Mouse (Mus musculus): ENCODE measurements around the gene Ptprn.

Ptprn gene

DNA sequence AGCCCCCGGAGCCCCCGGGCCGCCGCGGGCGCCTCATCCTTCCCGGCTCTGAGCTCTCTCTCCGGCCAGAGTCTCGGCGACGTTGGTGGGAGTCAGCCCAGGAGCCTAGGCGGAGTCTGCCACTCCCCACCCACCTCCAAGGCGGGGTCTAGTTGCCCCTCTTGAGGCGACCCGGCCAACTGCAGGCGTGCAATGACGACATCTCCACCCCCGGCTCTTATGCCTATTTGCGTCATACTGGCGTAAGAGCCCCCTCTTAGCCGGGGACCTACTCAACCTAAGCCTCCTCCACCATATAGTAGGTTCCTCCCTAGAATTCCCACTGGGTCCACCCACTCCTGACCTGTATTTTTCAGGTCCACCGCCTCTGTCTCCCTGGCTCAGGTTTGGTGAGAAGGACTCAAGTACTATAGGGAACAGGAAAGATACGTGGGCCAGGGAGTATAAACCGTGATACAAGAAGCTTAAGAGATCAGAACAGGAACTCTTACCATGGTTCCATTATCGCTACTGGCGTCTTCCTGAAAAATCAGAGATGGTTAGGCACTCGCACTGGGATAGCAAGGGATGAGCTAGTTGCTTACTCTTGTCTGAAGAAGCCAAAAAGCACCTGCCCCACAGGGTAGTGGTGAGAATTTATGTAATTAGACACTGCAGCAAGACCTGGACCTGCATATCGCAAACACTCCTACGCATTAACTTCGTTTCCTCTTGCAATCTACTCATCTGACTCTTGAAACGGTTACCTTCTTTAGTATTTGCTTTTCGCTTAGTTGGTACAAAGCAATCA, at the start of gene Ptprn:
Gene Ptprn, minus strand, starts transcription at position 412 of the 790 bp plus-strand sequence.
- no peak for DNase-seq

DNA sequence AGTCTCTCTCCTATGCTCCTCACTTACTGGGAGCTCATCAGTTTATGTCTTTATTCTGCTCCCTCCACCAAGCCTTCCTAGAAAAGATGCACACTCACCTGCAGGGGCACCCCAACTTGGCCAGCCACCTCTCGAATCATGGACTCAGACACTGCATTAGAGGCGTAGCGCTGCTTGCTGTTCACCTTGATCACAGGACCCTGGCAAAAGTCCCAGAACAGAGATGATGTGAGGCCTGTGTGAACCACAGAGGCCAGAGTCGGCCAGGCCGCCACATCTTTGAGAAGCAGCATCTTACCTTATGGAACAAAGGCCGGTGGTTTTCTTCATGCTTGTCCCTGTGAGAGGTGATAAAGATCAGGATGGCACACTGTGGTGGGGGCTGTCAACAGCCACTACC, 47.4 kb upstream of the Ptprn start:
- DNase-seq: no peak

DNA sequence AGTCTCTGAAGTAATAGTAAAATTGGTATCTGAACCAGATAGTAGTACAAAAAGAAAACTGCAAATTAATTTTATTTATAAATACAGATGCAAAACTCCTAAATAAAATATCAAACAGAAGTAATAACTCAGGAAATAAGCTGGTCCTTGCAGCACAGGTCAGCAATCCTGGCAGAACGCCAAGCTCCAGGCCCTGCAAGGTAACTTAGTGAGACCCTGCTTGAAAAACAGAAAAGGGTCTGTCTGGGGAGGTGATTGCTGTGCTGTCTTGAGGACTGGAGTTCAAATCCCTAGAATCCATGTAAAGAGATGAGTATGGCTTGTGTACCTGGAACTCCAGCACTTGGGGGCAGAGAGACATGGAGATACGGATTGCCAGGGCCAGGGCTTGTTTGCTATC, 40.4 kb upstream of the Ptprn start:
- no peak for DNase-seq

DNA sequence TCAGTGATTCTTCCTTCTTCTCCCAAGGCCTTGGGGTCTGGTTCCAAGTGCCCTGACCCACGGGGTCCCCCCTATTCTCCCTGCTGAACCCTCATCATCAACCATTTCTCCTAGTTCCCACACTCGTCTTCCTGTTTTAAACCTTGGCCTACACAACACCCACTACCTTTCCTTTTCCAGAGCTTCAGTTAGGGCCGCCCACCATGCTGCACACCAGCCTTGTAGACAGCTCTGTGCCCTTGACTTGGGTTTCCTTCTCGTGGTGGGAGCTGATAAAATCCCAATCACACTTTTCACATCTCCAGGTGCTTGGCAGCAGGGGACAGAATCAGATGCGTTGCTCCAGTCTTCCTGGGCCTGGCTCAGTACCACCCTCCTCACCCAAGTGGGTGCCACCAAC, 30.0 kb upstream of the Ptprn start:
- DNase-seq: no peak

DNA sequence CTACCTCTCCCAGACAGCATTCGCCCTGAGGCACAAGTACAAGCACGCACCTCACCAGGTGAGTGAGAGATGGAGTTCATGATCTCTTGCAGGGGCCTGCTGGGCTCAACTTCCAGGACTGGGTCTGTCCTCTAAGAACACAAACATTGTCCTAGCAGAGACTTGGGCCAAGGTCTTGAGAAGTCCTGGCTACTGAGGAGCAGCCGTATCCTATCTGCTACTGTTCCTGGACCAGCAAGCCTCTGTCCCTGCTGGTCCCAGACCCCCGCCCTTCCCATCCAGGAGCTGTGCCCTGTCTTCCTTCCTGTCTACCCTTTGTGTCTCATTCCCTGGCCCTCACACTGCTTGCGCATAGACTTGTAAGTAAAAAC, 29.0 kb upstream of the Ptprn start:
- DNase-seq: no peak

DNA sequence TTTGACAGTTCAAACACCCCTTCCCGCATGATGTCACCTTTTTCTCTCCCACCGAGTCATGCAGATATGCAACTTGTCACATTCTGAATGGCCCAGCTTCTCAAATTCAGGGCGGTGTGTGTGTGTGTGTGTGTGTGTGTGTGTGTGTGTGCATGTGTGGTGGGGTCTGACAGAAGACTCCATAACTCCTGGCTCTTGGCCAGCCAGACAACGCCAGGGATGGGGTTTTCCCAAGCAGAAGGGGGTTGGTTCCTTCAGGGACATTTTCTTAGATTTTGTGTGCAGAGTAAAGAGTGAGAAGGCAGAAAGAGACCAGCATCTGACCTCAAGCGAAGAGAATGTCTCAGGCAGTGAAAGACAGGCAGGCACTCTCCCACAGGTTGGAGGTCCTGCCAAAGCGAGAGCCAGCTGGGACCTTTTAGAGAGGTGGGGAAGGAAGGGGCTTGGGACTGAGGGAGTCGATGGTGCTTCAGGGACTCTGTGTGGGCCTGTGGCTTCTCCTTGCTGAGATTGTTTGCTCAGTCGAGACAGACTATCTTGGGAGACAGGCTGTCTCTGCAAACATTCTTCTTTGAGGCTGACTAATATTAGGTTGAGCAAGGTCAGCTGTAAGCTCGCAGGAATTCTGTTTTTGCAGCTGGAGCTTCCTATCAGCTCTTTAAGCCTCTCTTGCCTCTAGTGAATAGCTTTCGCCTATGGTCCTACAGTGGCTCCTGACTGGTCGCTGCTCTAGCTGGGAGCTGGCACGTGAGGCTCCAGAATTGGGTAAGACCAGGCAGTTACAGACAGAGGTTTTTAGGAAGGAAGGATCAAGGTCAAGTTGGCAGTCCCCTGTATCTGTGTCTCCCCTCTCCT, 28.4 kb upstream of the Ptprn start:
- no peak for DNase-seq

DNA sequence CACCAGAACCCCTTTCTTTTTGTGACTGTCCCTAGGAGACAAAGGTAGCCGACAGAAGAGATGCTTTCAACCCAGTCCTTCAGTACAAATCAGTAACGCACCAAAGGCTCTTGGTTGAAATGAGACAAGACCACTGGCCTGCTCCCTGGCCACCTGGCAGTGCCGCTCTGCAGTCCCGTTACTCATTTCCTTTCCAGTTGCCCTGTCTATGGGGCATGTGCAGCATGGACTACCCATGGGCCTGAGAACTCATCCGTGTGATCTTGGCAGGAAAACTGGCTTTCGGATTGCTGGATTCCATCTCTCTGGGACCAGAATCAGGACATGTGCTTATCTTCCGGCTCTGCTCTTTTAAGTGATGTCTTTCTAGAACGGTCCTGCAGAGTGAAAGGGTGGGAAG, 27.0 kb upstream of the Ptprn start:
- DNase-seq: no peak

DNA sequence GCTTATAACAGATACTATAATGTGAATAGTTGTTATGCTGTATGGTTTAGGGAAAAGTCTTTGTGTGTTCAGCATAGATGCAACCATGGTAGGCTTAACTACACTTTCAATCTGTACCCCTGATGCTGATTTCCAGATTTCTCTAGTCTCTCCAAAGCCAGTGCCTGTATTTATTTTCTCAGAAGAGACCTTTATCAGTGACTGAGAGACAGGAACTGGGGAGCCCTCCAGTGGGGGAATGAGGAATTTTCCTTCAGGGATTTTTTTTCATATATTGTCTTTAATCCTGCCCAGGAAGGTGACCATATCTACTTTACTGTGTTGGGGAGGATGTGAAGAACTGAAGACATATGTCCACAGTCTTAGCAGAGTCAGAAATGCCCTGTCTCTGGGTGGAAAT, 26.3 kb upstream of the Ptprn start:
- peak; percentile 14 to 51 for DNase-seq

DNA sequence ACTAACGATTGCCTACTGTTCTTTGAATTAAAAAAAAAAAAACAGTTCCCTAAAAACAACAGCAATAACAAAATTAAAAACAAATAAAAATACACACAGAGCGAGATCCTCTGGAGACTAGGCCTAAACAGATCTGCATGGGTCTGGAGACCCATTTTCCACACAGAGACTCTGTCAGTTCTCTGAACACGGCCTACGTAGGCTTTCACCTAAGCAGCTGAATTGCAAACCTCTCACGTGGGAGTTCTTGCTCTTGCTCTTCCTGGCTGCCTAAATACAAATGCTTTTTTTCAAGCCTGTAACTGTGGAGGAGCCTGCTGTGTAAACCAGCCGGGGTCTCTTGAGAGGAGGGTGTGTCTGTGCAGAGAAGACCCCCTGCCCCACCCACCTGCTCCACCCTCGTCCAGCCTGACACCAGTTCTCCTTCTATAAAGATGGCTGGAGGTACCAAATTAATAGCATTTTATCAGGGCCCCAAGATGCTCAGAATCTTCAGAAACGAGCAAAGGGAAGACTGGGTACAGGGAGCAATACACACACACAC, 25.7 kb upstream of the Ptprn start:
- DNase-seq: no peak

DNA sequence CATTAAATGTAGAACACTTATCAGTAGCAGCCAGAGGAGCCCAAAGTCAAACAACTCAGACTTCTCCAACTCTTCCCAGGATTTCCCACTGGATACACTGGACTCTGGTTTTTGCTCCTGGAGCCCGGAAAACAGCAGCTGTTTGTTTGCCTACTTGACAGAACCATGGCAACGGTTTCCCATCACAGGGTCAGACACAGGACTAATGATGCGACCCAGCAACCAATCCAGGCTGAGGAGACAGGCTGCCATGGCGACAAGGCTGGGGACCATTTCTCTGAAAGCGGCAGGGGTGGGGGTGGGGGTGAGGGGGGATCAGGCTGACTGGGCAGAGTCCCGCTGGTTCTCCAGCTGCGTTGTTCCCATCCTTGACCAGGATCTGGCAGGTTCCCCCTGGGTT, 25.1 kb upstream of the Ptprn start:
- DNase-seq: no peak

DNA sequence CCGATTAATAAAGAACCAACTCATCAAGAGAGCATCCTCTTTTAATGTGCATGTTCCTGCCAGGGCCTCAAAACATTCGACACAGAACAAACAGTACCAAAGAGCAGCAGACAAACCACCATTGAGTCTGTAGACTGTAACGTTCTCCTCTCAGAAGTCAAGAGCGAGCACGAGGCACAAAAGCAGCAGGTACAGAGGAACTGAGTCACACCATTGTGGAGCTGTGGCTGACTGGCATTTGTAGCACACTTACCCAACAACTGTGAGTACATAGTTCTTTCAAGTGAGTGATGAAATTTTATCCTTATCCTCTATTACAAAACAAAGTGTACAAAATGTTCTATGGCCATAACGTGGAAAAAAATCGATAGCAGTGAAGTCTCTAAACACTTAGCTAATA, 20.6 kb upstream of the Ptprn start:
- DNase-seq: no peak

DNA sequence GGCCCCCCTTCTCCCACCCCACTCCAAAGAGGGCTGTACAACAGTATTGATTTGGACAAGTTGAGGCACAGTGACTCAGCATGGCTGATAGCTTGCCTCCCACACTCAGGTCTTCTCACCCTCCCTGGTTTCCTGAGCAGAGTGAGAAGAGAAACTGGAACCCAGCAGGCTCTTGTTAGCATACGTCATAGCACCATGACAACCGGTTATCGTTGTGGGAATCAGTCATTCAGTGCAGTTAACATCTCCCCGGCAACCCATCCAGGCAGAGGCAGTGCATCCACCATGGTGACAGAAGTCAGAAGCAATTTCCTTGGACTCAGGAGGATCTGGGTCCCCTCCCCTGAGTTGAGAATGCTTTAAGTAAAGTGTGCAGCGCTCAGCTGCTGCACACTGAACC, 18.7 kb upstream of the Ptprn start:
- no peak for DNase-seq

DNA sequence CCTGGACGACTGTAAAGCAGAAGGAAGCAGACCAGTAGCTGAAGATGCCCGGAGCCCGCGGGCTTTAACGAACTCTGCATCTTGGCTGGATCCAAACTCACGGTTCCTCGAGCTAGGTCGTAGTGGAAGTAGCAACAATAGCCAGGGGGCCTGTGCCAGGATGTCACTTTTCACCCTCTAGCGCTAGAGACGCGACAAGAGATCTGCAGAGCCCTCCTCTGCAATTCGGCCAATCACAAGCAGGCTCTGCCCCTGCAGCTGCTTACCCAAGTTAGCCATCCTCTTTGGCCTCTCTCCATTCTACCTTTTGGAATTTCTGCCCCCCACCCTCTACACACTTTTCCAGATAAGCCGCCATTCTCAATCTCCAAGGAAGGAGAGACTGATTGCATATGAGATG, 13.9 kb upstream of the Ptprn start, which contains the start of gene Resp18:
Gene Resp18, minus strand, starts transcription at position 188 of the 400 bp plus-strand sequence.
- no peak for DNase-seq

DNA sequence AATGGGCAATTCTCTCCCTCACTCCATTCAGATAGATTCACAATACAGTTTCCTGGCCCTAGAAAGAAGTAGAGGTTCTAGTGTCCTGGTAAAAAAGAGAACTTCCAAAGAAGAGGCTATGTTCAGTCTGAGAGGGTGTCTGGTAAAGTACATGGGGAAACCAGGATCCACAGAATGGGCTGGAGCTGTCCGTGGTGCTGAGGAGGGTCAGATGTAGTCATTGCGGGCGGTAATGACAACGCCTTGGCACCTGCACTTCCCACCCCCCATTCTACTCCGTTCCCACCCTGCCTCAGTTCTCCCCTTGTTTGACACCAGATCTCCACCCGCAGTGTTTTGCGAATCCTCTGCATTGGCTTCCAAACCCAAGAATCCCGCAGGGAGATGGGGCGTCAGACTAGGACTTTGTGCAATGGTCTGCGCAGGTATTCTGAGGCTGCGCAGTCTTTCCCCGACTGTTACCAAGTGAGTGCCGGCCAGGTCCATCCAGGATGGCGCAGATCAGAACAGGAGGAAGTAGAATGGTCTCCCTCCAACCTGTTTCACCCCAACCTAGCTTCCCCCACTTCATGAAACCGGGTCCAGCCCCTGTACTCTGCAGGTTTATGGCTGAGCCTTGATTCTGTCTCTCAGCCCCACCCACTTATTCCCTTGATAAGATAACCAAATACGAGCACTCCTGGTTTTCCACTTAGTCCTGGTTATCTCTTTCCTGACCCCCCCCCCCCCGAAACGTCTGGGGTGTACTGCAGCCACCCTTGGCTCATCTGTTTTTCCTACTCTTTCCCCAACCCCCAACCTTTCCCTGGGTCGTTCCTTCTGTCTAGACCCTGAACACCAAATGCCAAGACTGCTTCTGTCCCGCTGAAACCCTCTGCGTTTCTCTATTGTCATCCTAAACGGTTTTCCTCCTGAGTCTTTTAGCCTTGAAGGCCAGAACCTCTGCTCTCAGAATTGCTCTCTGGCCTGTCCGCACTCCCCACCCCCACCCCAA, 13.2 kb upstream of the Ptprn start:
- peak; percentile 31 to 86 for DNase-seq

DNA sequence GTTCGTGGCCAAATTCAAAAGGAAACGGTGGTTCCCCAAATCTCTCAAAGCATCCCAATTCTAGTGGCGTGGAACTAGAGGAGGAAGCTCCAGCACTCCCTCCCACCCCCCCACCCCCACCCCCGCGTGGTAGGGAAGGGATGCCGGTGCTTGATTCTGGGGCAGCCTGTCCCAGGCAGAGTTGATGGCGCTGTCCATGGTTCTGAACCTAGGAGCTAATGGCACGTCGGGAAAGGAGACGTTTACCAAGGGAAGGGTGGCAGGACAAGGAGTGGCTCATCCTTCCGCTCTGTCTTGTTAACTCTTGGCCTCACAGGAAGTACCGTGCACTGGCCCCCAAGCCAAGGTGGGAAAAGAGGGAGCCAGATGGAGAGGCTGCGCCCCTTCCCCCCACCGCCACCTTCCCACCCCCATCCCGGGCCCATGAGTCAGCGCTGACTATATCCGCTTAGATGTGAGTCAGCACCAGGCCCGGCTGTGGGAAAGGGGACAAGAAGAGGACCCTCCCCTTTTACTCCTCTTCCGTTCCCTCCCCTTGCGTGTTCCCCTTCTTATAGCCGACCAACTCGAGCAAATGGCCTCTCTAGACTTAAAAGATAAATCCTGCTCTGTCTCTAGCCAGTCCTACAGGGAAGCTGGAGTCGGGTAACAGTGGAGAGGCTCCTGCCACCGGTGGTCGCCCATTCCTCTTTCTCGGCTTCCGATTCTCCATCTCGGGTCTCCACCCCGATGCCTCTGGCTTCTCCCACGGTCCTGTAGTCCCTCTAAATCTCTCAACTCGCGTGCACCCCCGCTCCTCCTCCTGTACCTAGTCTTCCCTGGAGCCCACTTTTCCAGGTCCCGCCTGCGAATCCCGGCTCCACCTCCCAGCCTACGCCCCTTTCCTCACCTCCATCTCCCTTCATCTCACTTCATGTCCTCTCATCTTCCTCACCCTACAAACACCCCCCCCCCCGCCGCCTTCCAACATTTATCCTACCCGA, 1.0 kb downstream of the Ptprn start:
- peak; percentile 56 to 88 for DNase-seq

DNA sequence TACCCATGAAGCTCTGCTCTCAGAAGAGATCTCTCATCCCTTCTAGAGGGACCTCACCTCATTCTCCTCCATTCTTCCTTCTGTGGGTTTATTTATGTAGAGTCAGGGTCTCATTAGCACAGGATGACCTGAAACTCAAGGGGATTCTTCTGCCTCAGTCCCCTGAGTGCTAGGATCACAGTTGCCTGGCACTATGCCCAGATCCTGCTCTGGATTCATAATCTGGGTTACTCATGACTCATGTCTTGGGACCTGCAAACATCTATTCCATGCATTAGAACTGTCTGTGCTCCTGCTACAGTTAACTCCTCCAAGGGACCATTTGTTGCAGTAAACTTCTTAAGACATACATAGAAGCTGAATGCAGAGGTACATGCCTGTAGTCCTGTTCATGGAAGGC, 3.0 kb downstream of the Ptprn start:
- DNase-seq: no peak

DNA sequence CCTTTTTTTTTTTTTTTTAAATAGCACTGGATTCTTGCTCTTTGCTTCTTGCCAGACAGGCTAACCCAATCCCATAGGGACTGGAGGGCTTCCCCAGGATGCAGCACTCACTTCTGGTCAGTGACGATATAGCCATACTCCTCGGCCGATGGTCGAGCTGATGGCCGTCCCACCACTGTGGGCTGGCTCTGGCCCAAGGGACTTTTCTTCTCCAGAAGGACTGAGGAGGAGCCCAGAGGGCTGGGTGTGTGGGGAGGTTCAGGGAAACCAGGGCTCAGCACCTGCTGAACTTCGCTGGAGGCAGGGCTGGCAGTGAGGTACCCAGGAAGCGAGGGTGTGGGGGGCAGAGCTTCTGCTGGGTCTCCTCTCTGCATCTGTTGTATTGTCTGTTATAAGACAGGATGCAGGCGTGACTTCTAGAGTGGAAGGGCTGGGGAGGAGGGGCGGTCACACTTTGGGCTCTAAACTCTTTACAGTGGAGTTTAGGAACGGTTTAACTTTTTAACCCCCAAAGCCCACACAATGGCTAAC, 8.7 kb downstream of the Ptprn start:
- DNase-seq: no peak

DNA sequence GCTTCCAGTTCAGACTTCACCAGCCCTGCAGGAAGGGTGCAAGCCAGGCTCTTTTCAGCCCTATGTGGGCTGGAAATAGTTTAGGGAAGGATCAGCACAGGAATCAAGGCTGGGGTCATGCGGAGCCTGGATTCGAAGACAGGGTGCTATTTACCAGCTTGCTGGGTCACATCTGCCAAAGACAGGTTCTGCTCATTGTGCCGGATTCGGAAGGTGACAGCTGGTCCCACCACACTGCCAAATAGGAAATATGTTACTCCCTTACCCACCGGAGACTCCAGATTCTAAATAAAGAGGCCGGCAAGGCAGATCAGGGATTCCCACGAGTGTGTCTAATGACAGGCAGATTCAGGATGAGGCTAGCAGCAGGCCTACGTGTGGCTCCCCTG, 9.7 kb downstream of the Ptprn start:
- DNase-seq: no peak

DNA sequence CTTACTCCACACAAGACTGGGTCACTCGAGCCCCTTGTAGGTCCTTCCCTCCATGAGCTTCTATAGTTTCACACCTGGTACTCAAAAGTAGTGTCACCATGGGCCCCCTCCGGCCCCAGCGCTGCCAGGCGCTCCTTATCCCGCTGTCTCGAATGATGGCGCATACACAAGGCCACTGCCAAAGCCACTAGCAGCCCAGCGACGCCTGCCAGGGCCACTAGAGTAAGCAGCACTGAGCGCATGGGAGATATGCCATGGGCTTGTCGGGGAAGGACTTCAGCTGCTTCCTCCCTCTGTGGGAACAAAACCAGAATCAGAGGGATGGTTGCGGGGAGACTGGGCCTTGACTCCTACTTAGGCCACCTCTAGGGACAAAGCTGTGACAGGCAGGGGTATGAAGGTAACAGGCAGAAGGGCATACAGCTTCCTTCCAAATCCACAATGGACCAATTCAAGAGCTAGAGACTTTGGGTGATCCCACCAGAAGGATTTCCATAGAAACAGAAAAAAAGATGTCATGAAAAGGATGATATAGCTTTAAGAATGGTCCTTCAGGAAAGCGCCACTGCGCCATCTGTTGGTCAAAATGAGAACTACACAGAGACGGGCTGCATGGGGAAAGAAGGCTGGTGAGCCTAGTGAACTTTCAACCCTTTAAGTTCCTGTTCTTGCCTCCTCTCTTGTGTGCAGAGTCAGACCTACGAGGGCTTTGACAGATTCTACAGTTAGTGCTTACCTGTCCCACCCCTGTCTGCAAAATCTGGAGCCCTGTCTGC, 10.3 kb downstream of the Ptprn start:
- DNase-seq: peak; percentile 73 to 93

DNA sequence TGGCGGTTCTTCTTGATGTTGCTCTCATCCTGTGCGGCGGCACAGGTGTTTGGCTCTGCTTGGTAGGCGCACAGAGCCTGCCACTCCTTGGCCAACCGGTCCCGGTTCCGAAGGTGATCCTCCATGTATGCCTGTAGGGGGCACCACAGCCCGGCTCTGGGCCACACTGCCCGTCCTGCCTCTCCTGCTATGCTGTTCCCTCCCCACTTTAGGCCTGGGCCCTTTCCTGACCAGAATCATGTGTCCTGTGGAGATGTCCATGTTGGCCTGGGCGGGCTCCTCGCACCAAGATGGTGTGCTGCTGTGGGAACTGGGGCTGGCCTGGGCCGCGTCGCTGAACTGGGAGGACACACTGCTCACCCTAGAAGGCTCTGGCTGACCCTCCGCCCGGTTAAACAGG, 11.3 kb downstream of the Ptprn start:
- no peak for DNase-seq
